Mouse (Mus musculus) limb, embryonic 13.5 days (tissue): Measurements from ENCODE around the gene Lilr4b. TPM values are rescaled to one million over a fixed set of nuclear protein-coding genes. Genes with fewer than 3 reads are reported as not detected.

ENCODE experiments used
- ATAC-seq: fragments of 200-750 bp; cut with Nextera tagmentation; 2 replicates; pipeline ENCODE4 v1.8.0; 2017; ENCODE audit warnings: low read depth, moderate number of reproducible peaks, moderate TSS enrichment; ENCODE audit not compliant: low FRiP score
- H3K27ac ChIP-seq: fragments of 300-500 bp; sonication (generic); 2 replicates; pipeline ENCODE4 v1.5.1; 2015; ENCODE audit warnings: inconsistent platforms, mild to moderate bottlenecking, moderate library complexity
- H3K27me3 ChIP-seq: fragments of 300-500 bp; sonication (generic); 2 replicates; pipeline ENCODE4 v1.6.1; 2015; ENCODE audit warnings: mild to moderate bottlenecking, inconsistent platforms
- H3K36me3 ChIP-seq: fragments of 300-500 bp; sonication (generic); 2 replicates; pipeline ENCODE4 v1.6.1; 2015; ENCODE audit warnings: inconsistent platforms, mild to moderate bottlenecking, moderate library complexity
- H3K4me1 ChIP-seq: fragments of 300-500 bp; sonication (generic); 2 replicates; pipeline ENCODE4 v1.6.1; 2015; ENCODE audit warnings: inconsistent platforms
- H3K4me2 ChIP-seq: fragments of 300-500 bp; sonication (generic); replicated peaks from 2 replicates; pipeline ENCODE4 v1.6.1; 2015; ENCODE audit warnings: inconsistent platforms, mild to moderate bottlenecking, moderate library complexity
- H3K4me3 ChIP-seq: fragments of 300-500 bp; sonication (generic); 2 replicates; pipeline ENCODE4 v1.5.1; 2015; ENCODE audit warnings: moderate library complexity, mild to moderate bottlenecking, inconsistent platforms
- H3K9ac ChIP-seq: fragments of 300-500 bp; sonication (generic); 2 replicates; pipeline ENCODE4 v1.6.1; 2015; ENCODE audit warnings: mild to moderate bottlenecking, inconsistent platforms
- H3K9me3 ChIP-seq: fragments of 300-500 bp; sonication (generic); 2 replicates; pipeline ENCODE4 v1.6.1; 2016; ENCODE audit warnings: inconsistent platforms
- WGBS: fragments of 180-500 bp; shearing (Covaris S2); methylation state at CpG from one replicate; pipeline ENCODE4 v1.1.7; 2015; 5-methylcytosine and 5-hydroxymethylcytosine counted together
- polyA plus RNA-seq: library from polyadenylated mRNA; unstranded; fragments of >200 nt; fragmentation: Nextera tagmentation; extraction: Ambion mirVana; gene quantifications from 2 replicates; pipeline ENCODE4 v1.2.1, GENCODE M21; 2015

Lilr4b gene
- polyA plus RNA-seq, 1 experiment from 2014 or later: 0.29 TPM

- WGBS: 79% methylated on average over 4 of the region's 4 CpGs
Measured at GRCm38 (mm10) chr10:51526633-51527032, 46.2 kb downstream of the Lilr4b start.

GRCm38 (mm10) chr10:51528840-51529434 lies 48.5 kb downstream of the Lilr4b start:
- Histone ChIP-seq H3K4me3 (no peak overlapping the region), H3K36me3 (no peaks in the 10 kb centered on the region), H3K27ac (no peak overlapping the region), H3K4me2 (no peak overlapping the region), H3K9me3 (no peaks in the 10 kb centered on the region), H3K27me3 (no peaks in the 10 kb centered on the region), H3K4me1 (no peaks in the 10 kb centered on the region), H3K9ac (no peak overlapping the region)
- WGBS: 76% methylated on average over 8 of the region's 8 CpGs
- no peak for ATAC-seq

More at GRCm38 (mm10) chr10:51526633-51527032, 46.2 kb downstream of the Lilr4b start:
- Histone ChIP-seq H3K9ac (no peak overlapping the region), H3K9me3 (no peaks in the 10 kb centered on the region), H3K4me2 (no peak overlapping the region), H3K4me1 (no peaks in the 10 kb centered on the region), H3K27ac (no peak overlapping the region), H3K4me3 (no peak overlapping the region), H3K36me3 (no peaks in the 10 kb centered on the region), H3K27me3 (no peaks in the 10 kb centered on the region)
- ATAC-seq: no peak

DNA sequence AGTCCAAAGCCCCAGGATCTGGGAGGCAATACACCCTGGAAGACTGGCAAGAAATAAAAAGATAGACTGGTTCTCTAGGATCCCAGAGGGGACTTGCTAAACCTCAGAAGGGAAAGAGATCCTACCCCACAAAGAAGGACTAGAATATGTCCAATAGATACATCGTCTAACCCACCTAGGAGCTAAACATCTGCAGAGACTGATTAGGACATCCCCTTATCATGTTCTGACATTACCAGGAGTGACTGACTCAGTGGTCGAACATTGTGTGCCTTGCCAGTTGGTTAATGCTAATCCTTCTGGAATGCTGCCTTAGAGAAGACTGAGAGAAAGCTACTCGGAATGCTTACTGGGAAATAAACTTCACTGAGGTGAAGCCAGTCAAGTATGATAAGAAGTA lies 49.1 kb downstream of the Lilr4b start:
- Histone ChIP-seq H3K27me3 (no peaks in the 10 kb centered on the region), H3K27ac (no peak overlapping the region), H3K36me3 (no peaks in the 10 kb centered on the region), H3K4me3 (no peak overlapping the region), H3K4me1 (no peaks in the 10 kb centered on the region), H3K9me3 (no peaks in the 10 kb centered on the region), H3K4me2 (no peak overlapping the region), H3K9ac (no peak overlapping the region)
- ATAC-seq: no peak
- 78% methylated on average over 3 of the region's 3 CpGs for WGBS

GRCm38 (mm10) chr10:51530813-51531212 lies 50.4 kb downstream of the Lilr4b start:
- H3K36me3 ChIP-seq: no peaks in the 10 kb centered on the region
- H3K9ac ChIP-seq: no peak overlapping the region
- no peak overlapping the region for H3K27ac ChIP-seq
- WGBS: 86% methylated on average over 7 of the region's 7 CpGs
- H3K4me3 ChIP-seq: no peak overlapping the region
- no peaks in the 10 kb centered on the region for H3K4me1 ChIP-seq
- ATAC-seq: no peak
- no peak overlapping the region for H3K4me2 ChIP-seq
- no peaks in the 10 kb centered on the region for H3K9me3 ChIP-seq
- H3K27me3 ChIP-seq: no peaks in the 10 kb centered on the region

Other genes with a start within 250 kb of the Lilr4b start
- gene Gm49339, start within 50 bp of the Lilr4b start, polyA plus RNA-seq: 0.15 TPM in 1 of 2 replicates, not detected in the other
- 2.6 and 3.1 TPM in 2 replicates for gene Lilrb4a, start 10.3 kb downstream of the Lilr4b start, polyA plus RNA-seq
- gene Fam162b, start 109.9 kb downstream of the Lilr4b start, polyA plus RNA-seq: 1.8 and 2.5 TPM in 2 replicates
- not detected in 2 replicates for gene Gprc6a, start 150.8 kb downstream of the Lilr4b start, polyA plus RNA-seq
- not detected in 2 replicates for gene Rfx6, start 197.1 kb downstream of the Lilr4b start, polyA plus RNA-seq